Mouse (Mus musculus) lung, postnatal 0 days (tissue): ENCODE results near the gene Osbpl9.

Experiments
- CTCF ChIP-seq: IDR thresholded peaks from 2 replicates; pipeline ENCODE4 v1.5.1; 2016; ENCODE audit warnings: antibody characterized with exemption, mild to moderate bottlenecking
- EP300 ChIP-seq: IDR thresholded peaks from 2 replicates; pipeline ENCODE4 v1.6.1; 2016; ENCODE audit warnings: antibody characterized with exemption, mild to moderate bottlenecking, control low read depth

DNA sequence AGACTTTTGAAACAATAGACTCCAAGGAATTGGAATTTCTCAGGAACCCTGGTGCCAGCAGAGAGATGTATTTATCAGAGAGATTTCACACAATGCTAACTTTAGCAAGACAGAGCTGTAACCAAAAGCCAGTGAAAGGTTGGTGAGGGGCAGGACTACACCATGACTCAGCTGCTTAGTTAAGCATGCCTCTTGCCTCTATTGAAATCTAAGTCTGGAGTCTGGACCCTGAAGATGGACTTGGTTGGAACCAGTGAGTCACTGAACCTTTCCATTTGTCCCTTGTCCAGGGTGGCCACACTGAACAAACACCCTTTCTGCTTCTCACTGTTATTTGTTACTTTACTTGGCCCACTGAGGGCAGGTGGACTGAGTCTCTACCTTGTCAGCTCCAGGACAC is 26.4 kb downstream of the Osbpl9 start:
- TF ChIP-seq EP300 (no peak), CTCF (no peak)
